Mouse (Mus musculus): Measurements from ENCODE around the gene Prcp. TPM values are rescaled to one million over a fixed set of nuclear protein-coding genes. Genes with fewer than 3 reads are reported as not detected.
"Not testable (repeated sequence)": the region's sequence is repeated elsewhere in the genome, so short reads cannot be mapped to it uniquely, and the experiment has no call there.

Gene Prcp
- polyA plus RNA-seq, 1 experiment = 11.9 TPM

GRCm38 (mm10) chr7:92932792-92933191, 58.5 kb downstream of the Prcp start:
- Histone ChIP-seq H3K4me1 (ENCODE audit: control insufficient read depth, insufficient read depth, insufficient read length, low read length) (no peaks in the 10 kb centered on the region), H3K27ac (replicated peaks; ENCODE audit: low read depth, low read length) (no peak overlapping the region), H3K4me3 (ENCODE audit: insufficient read depth, low read depth, low read length) (no peak overlapping the region)

- H3K27ac ChIP-seq (replicated peaks; ENCODE audit: low read depth, low read length); H3K4me1 ChIP-seq (ENCODE audit: control insufficient read depth, insufficient read depth, insufficient read length, low read length); H3K4me3 ChIP-seq (ENCODE audit: insufficient read depth, low read depth, low read length): not testable (repeated sequence)
These were observed 59.2 kb downstream of the Prcp start for GRCm38 (mm10) chr7:92933308-92933948.

- no peaks in the 10 kb centered on the region for H3K4me1 ChIP-seq (ENCODE audit: control insufficient read depth, insufficient read depth, insufficient read length, low read length)
- H3K27ac ChIP-seq (replicated peaks; ENCODE audit: low read depth, low read length) = no peak overlapping the region
- no peak overlapping the region for H3K4me3 ChIP-seq (ENCODE audit: insufficient read depth, low read depth, low read length)
These were observed 62.5 kb downstream of the Prcp start for GRCm38 (mm10) chr7:92936747-92937146.

- H3K4me1 ChIP-seq (ENCODE audit: control insufficient read depth, insufficient read depth, insufficient read length, low read length) = no peaks in the 10 kb centered on the region
- no peak overlapping the region for H3K27ac ChIP-seq (replicated peaks; ENCODE audit: low read depth, low read length)
- H3K4me3 ChIP-seq (ENCODE audit: insufficient read depth, low read depth, low read length) = no peak overlapping the region
These were observed 63.7 kb downstream of the Prcp start for GRCm38 (mm10) chr7:92937955-92938354.

- Histone ChIP-seq H3K4me3 (ENCODE audit: insufficient read depth, low read depth, low read length) (no peak overlapping the region), H3K4me1 (ENCODE audit: control insufficient read depth, insufficient read depth, insufficient read length, low read length) (no peaks in the 10 kb centered on the region), H3K27ac (replicated peaks; ENCODE audit: low read depth, low read length) (no peak overlapping the region)
These were observed 65.5 kb downstream of the Prcp start for GRCm38 (mm10) chr7:92939776-92940175.

- Histone ChIP-seq H3K4me3 (ENCODE audit: insufficient read depth, low read depth, low read length) (no peak overlapping the region), H3K4me1 (ENCODE audit: control insufficient read depth, insufficient read depth, insufficient read length, low read length) (peaks cover 8% of the 10 kb centered on the region), H3K27ac (replicated peaks; ENCODE audit: low read depth, low read length) (no peak overlapping the region)
These were observed 76.5 kb downstream of the Prcp start for GRCm38 (mm10) chr7:92950775-92951174.

- Histone ChIP-seq H3K27ac (replicated peaks; ENCODE audit: low read depth, low read length) (no peak overlapping the region), H3K4me1 (ENCODE audit: control insufficient read depth, insufficient read depth, insufficient read length, low read length) (peaks cover 8% of the 10 kb centered on the region), H3K4me3 (ENCODE audit: insufficient read depth, low read depth, low read length) (no peak overlapping the region)
These were observed 77.9 kb downstream of the Prcp start for GRCm38 (mm10) chr7:92952210-92952609.

GRCm38 (mm10) chr7:92959758-92960157, 85.5 kb downstream of the Prcp start:
- H3K27ac ChIP-seq (replicated peaks; ENCODE audit: low read depth, low read length) = no peak overlapping the region
- H3K4me1 ChIP-seq (ENCODE audit: control insufficient read depth, insufficient read depth, insufficient read length, low read length) = no peaks in the 10 kb centered on the region
- no peak overlapping the region for H3K4me3 ChIP-seq (ENCODE audit: insufficient read depth, low read depth, low read length)

- Histone ChIP-seq H3K4me3 (ENCODE audit: insufficient read depth, low read depth, low read length) (no peak overlapping the region), H3K4me1 (ENCODE audit: control insufficient read depth, insufficient read depth, insufficient read length, low read length) (no peaks in the 10 kb centered on the region), H3K27ac (replicated peaks; ENCODE audit: low read depth, low read length) (no peak overlapping the region)
These were observed 87.6 kb downstream of the Prcp start for GRCm38 (mm10) chr7:92961876-92962275.

GRCm38 (mm10) chr7:92964754-92965501, 90.7 kb downstream of the Prcp start:
- Histone ChIP-seq H3K27ac (replicated peaks; ENCODE audit: low read depth, low read length) (no peak overlapping the region), H3K4me3 (ENCODE audit: insufficient read depth, low read depth, low read length) (no peak overlapping the region), H3K4me1 (ENCODE audit: control insufficient read depth, insufficient read depth, insufficient read length, low read length) (no peaks in the 10 kb centered on the region)

- Histone ChIP-seq H3K27ac (replicated peaks; ENCODE audit: low read depth, low read length) (no peak overlapping the region), H3K4me3 (ENCODE audit: insufficient read depth, low read depth, low read length) (no peak overlapping the region), H3K4me1 (ENCODE audit: control insufficient read depth, insufficient read depth, insufficient read length, low read length) (no peaks in the 10 kb centered on the region)
These were observed 93.3 kb downstream of the Prcp start for GRCm38 (mm10) chr7:92967381-92968127.

- Histone ChIP-seq H3K4me1 (ENCODE audit: control insufficient read depth, insufficient read depth, insufficient read length, low read length) (no peaks in the 10 kb centered on the region), H3K27ac (replicated peaks; ENCODE audit: low read depth, low read length) (no peak overlapping the region), H3K4me3 (ENCODE audit: insufficient read depth, low read depth, low read length) (no peak overlapping the region)
These were observed 103.2 kb downstream of the Prcp start for GRCm38 (mm10) chr7:92977429-92977828.

- H3K4me1 ChIP-seq (ENCODE audit: control insufficient read depth, insufficient read depth, insufficient read length, low read length) = no peaks in the 10 kb centered on the region
- H3K4me3 ChIP-seq (ENCODE audit: insufficient read depth, low read depth, low read length) = no peak overlapping the region
- H3K27ac ChIP-seq (replicated peaks; ENCODE audit: low read depth, low read length) = no peak overlapping the region
These were observed 104.0 kb downstream of the Prcp start for GRCm38 (mm10) chr7:92978225-92978624.

- H3K27ac ChIP-seq (replicated peaks; ENCODE audit: low read depth, low read length); H3K4me1 ChIP-seq (ENCODE audit: control insufficient read depth, insufficient read depth, insufficient read length, low read length); H3K4me3 ChIP-seq (ENCODE audit: insufficient read depth, low read depth, low read length): not testable (repeated sequence)
These were observed 104.5 kb downstream of the Prcp start for GRCm38 (mm10) chr7:92978720-92979119.

- no peak overlapping the region; the same call in 1 of the 2 replicates for H3K27ac ChIP-seq (replicated peaks; ENCODE audit: low read depth, low read length)
These were observed 106.5 kb downstream of the Prcp start for GRCm38 (mm10) chr7:92980741-92981140.

More at GRCm38 (mm10) chr7:92980741-92981140, 106.5 kb downstream of the Prcp start:
- Histone ChIP-seq H3K4me3 (ENCODE audit: insufficient read depth, low read depth, low read length) (no peak overlapping the region), H3K4me1 (ENCODE audit: control insufficient read depth, insufficient read depth, insufficient read length, low read length) (no peaks in the 10 kb centered on the region)
